Mouse (Mus musculus) G1E (cell line): ENCODE results near the gene Pum2. TPM values are rescaled to one million over a fixed set of nuclear protein-coding genes. Genes with fewer than 3 reads are reported as not detected.
A peak's percentile ranks its signal among the peaks of the same experiment; 100 is the strongest.

Experiments used
- ATAC-seq: 2 replicates; pipeline ENCODE4 v1.8.0; 2016; ENCODE audit warnings: mild to moderate bottlenecking; ENCODE audit not compliant: insufficient number of reproducible peaks, poor library complexity, low FRiP score, severe bottlenecking; ENCODE audit errors: extremely low read depth
- DNase-seq: peaks from one replicate; pipeline ENCODE4 v3.0.0; 2012; ENCODE audit warnings: low spot score
- H3K27me3 ChIP-seq: 2 replicates; pipeline ENCODE4 v1.6.1; 2012; ENCODE audit warnings: mild to moderate bottlenecking, low read length, inconsistent platforms; ENCODE audit not compliant: insufficient read depth
- H3K36me3 ChIP-seq: replicated peaks from 2 replicates; pipeline ENCODE3; 2012; ENCODE audit warnings: mild to moderate bottlenecking, inconsistent platforms
- H3K4me1 ChIP-seq: 2 replicates; pipeline ENCODE4 v1.6.1; 2012; ENCODE audit warnings: low read depth, low read length, inconsistent platforms, mixed read lengths; ENCODE audit not compliant: insufficient read depth
- H3K4me3 ChIP-seq: 2 replicates; pipeline ENCODE4 v1.5.1; 2012; ENCODE audit warnings: low read depth, mild to moderate bottlenecking, inconsistent platforms, low read length, moderate library complexity, mixed read lengths
- H3K9me3 ChIP-seq: replicated peaks from 2 replicates; pipeline ENCODE4 v1.6.1; 2012; ENCODE audit warnings: inconsistent platforms
- CTCF ChIP-seq: IDR thresholded peaks from 2 replicates; pipeline ENCODE4 v1.5.1; 2012; ENCODE audit warnings: low read depth, low read length, inconsistent platforms, mixed read lengths
- GATA1 ChIP-seq: IDR thresholded peaks from 2 replicates; pipeline ENCODE4 v1.6.1; 2012; ENCODE audit warnings: borderline replicate concordance, low read length, inconsistent platforms, mixed read lengths
- GATA2 ChIP-seq: IDR thresholded peaks from 2 replicates; pipeline ENCODE4 v1.6.1; 2012; ENCODE audit warnings: low read depth, low read length, inconsistent platforms, borderline replicate concordance
- POLR2AphosphoS5 ChIP-seq: IDR thresholded peaks from 2 replicates; pipeline ENCODE4 v1.6.1; 2012; ENCODE audit warnings: low read depth, low read length, inconsistent platforms; ENCODE audit not compliant: insufficient replicate concordance
- TAL1 ChIP-seq: conservative IDR thresholded peaks from 2 replicates; pipeline ENCODE4 v1.6.1; 2012; ENCODE audit warnings: low read depth, low read length, inconsistent platforms, mixed read lengths
- polyA plus RNA-seq: library from polyadenylated mRNA; stranded (reverse); fragments of >175 nt; gene quantifications from 2 replicates; pipeline ENCODE4 v1.2.3, GENCODE M21; 2012
- total RNA-seq, 2 experiments: library from RNA; stranded (forward) in 1 of 2; stranded (reverse) in 1 of 2; fragments of 200-1000 nt in 1 of 2; fragments of >200 nt in 1 of 2; fragmentation: Nextera tagmentation in 1 of 2; gene quantifications; 2 replicates each; pipeline ENCODE4 v1.2.3; 2014 to 2017

Pum2 gene
- 178 and 191 TPM in 2 replicates for total RNA-seq (2014; fragmentation: Nextera tagmentation)
- total RNA-seq (2017) = 151 and 172 TPM in 2 replicates
- polyA plus RNA-seq = 51.3 and 72.9 TPM in 2 replicates

DNA sequence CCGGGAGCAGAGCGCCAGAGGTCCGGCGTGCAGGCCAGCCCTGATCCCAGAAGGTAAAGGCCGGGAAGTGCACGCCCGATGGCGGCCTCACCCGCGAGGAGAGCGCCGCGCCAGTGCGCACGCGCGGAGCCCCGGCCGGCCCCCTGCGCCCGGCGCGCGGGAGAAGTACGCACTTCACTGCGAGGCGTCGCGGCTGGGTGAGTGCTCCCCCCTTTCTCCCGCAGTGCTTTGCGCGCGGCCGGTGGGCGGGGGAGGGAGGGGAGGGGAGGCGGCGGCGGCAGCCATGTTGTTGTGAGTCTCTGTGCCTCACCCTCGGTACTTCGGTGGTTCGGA, at the start of gene Pum2:
TSS of gene Pum2 (plus strand) at position 161 of the 333 bp plus-strand sequence.
- ATAC-seq (peak; percentile 79), DNase-seq (peak; percentile 82)
- no peak for TF ChIP-seq GATA1
- TF ChIP-seq GATA2 = no peak
- TF ChIP-seq POLR2AphosphoS5 = no peak
- Histone ChIP-seq H3K9me3 (no peaks in the 10 kb centered on the region), H3K4me1 (peaks cover 21% of the 10 kb centered on the region), H3K4me3 (peak within 1 kb of the TSS; percentile 91), H3K27me3 (no peaks in the 10 kb centered on the region), H3K36me3 (peaks cover 2% of the 10 kb centered on the region)

DNA sequence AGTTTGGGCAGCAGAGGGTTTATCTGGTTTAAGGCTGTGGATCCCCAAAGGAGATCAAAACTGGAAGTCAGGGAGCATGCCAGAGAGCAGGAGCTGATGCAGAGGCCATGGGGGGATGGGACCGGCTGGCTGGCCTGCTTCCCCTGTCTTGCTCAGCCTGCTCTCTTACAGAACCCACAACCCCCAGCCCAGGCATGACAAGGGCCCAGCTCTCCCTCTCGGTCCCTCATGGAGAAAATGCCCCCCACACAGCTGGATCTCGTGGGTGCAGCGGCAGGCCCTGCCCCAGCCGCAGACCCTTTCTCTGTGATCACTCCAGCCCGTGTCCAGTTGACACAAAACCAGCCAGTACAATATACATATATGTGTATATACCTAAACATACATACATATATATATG, 44.4 kb upstream of the Pum2 start:
- H3K27me3 ChIP-seq = no peaks in the 10 kb centered on the region
- no peak for DNase-seq
- peaks cover 3% of the 10 kb centered on the region for H3K36me3 ChIP-seq
- 0 out of 2 replicates have a peak, but pooled peaks cover 3% of the 10 kb centered on the region for H3K4me1 ChIP-seq
- no peak overlapping the region for H3K4me3 ChIP-seq
- H3K9me3 ChIP-seq = no peaks in the 10 kb centered on the region
- ATAC-seq = no peak
- no peak for TF ChIP-seq CTCF
- no peak for TF ChIP-seq GATA2
- no peak for TF ChIP-seq GATA1

DNA sequence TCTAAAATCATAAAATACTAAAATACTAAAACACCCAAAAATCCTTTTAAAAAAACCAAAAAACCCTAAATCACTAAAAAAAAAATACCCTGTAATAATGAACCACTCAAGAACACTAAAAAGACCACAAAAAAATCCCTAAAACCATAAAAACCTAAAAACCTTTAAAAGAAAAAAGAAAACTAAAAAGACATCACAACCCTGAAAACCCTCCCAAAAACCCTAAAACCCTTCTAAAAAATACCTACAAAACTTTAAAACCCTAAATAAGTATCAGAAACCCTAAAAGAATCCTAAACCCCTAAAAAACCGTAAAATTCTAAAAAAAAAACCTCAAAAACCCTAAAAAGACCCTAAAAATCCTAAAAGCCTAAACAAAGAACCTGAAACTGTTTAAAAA, 42.2 kb upstream of the Pum2 start:
- Histone ChIP-seq H3K36me3 (peaks cover 3% of the 10 kb centered on the region), H3K4me1 (0 out of 2 replicates have a peak, but pooled peaks cover 3% of the 10 kb centered on the region), H3K27me3 (no peaks in the 10 kb centered on the region), H3K4me3 (no peak overlapping the region), H3K9me3 (no peaks in the 10 kb centered on the region)
- ATAC-seq (no peak), DNase-seq (no peak)
- TF ChIP-seq CTCF = no peak
- no peak for TF ChIP-seq POLR2AphosphoS5
- TF ChIP-seq GATA1 = no peak
- no peak for TF ChIP-seq GATA2
- no peak for TF ChIP-seq TAL1

DNA sequence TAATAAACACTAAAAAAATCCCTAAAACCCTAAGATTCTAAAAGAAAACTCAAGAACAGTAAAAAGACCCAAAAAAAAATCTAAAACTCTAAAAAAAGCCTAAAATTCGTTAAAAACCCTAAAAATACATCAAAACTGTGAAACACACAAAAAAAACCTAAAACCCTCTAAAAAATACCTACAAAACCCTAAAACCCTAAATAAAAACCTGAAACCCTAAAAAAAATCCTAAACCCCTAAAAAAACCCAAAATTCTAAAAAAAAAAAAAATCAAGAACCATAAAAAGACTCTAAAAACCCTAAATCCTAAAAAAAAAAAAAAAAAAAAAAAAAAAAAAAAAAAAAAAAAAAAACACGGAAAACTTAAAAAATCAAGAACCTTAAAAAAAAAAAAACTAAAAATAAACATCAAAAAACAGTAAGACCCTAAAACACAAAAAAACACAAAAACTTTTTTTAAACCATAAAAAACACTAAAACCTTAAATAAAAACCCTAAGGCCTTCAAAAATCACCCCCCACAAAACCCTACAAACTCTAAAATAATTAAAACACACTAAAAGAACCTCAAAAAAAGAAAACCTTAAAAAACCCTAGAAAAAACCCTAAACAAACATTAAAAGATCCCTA, 41.1 kb upstream of the Pum2 start:
- ATAC-seq = no peak
- Histone ChIP-seq H3K9me3 (peaks cover 4% of the 10 kb centered on the region), H3K4me3 (no peak overlapping the region), H3K36me3 (peaks cover 7% of the 10 kb centered on the region), H3K27me3 (no peaks in the 10 kb centered on the region), H3K4me1 (peaks cover 3% of the 10 kb centered on the region; the same call in 1 of the 2 replicates)
- TF ChIP-seq CTCF (no peak), POLR2AphosphoS5 (no peak), TAL1 (no peak), GATA1 (no peak), GATA2 (no peak)
- no peak for DNase-seq

DNA sequence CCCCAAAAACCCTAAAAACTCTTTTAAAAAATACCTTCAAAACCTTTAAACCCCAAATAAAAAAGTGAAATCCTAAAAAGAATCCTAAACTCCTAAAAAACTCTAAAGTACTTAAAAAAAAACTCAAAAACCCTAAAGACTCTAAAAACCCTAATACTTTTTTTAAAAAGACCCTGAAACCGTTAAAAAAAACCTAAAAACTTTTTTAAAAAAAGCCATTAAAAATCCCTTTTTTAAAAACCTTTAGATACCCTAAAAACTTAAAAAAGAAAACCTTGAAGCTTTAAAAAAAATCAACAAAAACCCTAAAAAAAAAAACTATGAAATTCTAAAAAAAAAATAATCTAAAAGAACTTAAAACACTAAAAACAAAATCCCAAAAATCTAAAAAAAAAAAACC, 39.6 kb upstream of the Pum2 start:
- TF ChIP-seq GATA2 = no peak
- no peak for TF ChIP-seq CTCF
- no peak for TF ChIP-seq TAL1
- TF ChIP-seq POLR2AphosphoS5 = no peak
- no peak overlapping the region for H3K4me3 ChIP-seq
- DNase-seq = no peak
- peaks cover 9% of the 10 kb centered on the region for H3K36me3 ChIP-seq
- no peak for ATAC-seq
- H3K4me1 ChIP-seq = peaks cover 9% of the 10 kb centered on the region
- peaks cover 4% of the 10 kb centered on the region for H3K9me3 ChIP-seq
- H3K27me3 ChIP-seq = no peaks in the 10 kb centered on the region

DNA sequence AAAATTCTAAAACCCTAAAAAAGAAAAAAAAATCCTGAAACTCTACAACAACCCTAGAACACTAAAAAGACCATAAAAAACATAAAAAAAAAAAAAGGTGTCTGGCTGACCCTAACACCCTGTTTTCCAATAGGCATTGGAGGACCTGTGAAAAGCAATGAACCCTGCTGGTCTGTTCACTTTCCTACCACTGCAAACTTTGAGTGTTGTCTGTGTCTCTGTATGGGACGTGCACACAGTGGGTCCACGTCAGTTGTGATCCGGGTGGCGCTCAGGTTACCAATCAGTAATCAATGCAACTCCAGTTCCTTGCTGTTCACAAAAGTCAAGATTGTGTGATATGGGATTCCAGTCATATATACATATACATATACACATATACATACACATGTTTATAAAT, 38.4 kb upstream of the Pum2 start:
- TF ChIP-seq POLR2AphosphoS5 (no peak), CTCF (no peak), GATA1 (no peak), GATA2 (no peak), TAL1 (no peak)
- DNase-seq (no peak), ATAC-seq (no peak)
- peaks cover 10% of the 10 kb centered on the region for H3K4me1 ChIP-seq
- H3K27me3 ChIP-seq = no peaks in the 10 kb centered on the region
- H3K4me3 ChIP-seq = no peak overlapping the region
- H3K36me3 ChIP-seq = peaks cover 5% of the 10 kb centered on the region
- H3K9me3 ChIP-seq = peaks cover 4% of the 10 kb centered on the region

DNA sequence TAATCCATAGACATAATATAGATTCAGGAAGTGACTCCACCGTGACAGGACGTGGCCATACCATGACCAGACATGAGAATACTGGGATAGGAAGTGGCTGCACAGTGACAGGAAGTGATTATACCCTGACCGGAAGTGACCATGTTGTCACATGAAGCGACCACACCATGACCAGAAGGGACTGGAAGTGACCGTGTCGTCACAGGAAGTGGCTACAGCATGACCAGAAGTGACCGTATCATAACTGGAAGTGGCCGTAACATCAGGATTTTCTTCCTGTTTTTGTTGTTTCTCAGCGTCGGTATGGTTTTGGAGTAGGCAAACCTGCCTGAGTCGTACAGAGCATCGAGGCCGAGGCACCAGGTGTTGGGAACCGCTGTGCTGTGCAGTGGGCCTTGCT, 37.0 kb upstream of the Pum2 start:
- H3K4me1 ChIP-seq = peaks cover 10% of the 10 kb centered on the region
- no peak for DNase-seq
- TF ChIP-seq GATA1 = no peak
- TF ChIP-seq POLR2AphosphoS5 = no peak
- no peak for TF ChIP-seq GATA2
- no peak for TF ChIP-seq TAL1
- no peak for TF ChIP-seq CTCF
- H3K27me3 ChIP-seq = no peaks in the 10 kb centered on the region
- H3K36me3 ChIP-seq = peaks cover 5% of the 10 kb centered on the region
- H3K9me3 ChIP-seq = peaks cover 4% of the 10 kb centered on the region
- ATAC-seq = no peak
- no peak overlapping the region for H3K4me3 ChIP-seq
